Mouse (Mus musculus) neural tube, embryonic 11.5 days (tissue): ENCODE measurements at regions not wholly inside any gene's neighbourhood (a gene's known extent, or its start where the extent isn't known, plus 50 kb on each side); places are given as distances from the start of the nearest gene placed in this dataset.
A peak's percentile ranks its signal among the peaks of the same experiment; 100 is the strongest.

Source experiments
- ATAC-seq: fragments of 200-750 bp; cut with Nextera tagmentation; 2 replicates; pipeline ENCODE4 v1.8.0; 2017; ENCODE audit warnings: moderate number of reproducible peaks, mild to moderate bottlenecking, moderate TSS enrichment, moderate library complexity; ENCODE audit not compliant: insufficient read depth, low FRiP score, low TSS enrichment
- DNase-seq: peaks from one replicate; pipeline ENCODE4 v3.0.0-alpha.2; 2015; ENCODE audit warnings: low spot score
- H3K27ac ChIP-seq: fragments of 300-500 bp; sonication (generic); 2 replicates; pipeline ENCODE4 v1.5.1; 2014; ENCODE audit warnings: low read depth, mild to moderate bottlenecking, low read length
- H3K27me3 ChIP-seq: fragments of 300-500 bp; sonication (generic); 2 replicates; pipeline ENCODE4 v1.6.1; 2014; ENCODE audit warnings: mild to moderate bottlenecking, low read length, mixed read lengths; ENCODE audit not compliant: control insufficient read depth, insufficient read depth
- H3K36me3 ChIP-seq: fragments of 300-500 bp; sonication (generic); 2 replicates; pipeline ENCODE4 v1.6.1; 2014; ENCODE audit warnings: mild to moderate bottlenecking, low read length, moderate library complexity, mixed read lengths; ENCODE audit not compliant: control insufficient read depth, insufficient read depth
- H3K4me1 ChIP-seq: fragments of 300-500 bp; sonication (generic); 2 replicates; pipeline ENCODE4 v1.6.1; 2014; ENCODE audit warnings: low read length, mixed read lengths; ENCODE audit not compliant: control insufficient read depth, insufficient read depth
- H3K4me2 ChIP-seq: fragments of 300-500 bp; sonication (generic); 2 replicates; pipeline ENCODE4 v1.6.1; 2014; ENCODE audit warnings: low read depth, mild to moderate bottlenecking, moderate library complexity
- H3K4me3 ChIP-seq: fragments of 300-500 bp; sonication (generic); 2 replicates; pipeline ENCODE4 v1.5.1; 2014; ENCODE audit warnings: low read depth, low read length
- H3K9ac ChIP-seq: fragments of 300-500 bp; sonication (generic); 2 replicates; pipeline ENCODE4 v1.6.1; 2014; ENCODE audit warnings: mild to moderate bottlenecking, low read length
- H3K9me3 ChIP-seq: fragments of 300-500 bp; sonication (generic); 2 replicates; pipeline ENCODE4 v1.6.1; 2016; ENCODE audit warnings: low read length; ENCODE audit not compliant: control insufficient read depth
- WGBS: fragments of 180-500 bp; shearing (Covaris S2); extraction: QIAGEN DNeasy Blood & Tissue Kit; methylation state at CpG from one replicate; pipeline ENCODE4 v1.1.7; 2014; 5-methylcytosine and 5-hydroxymethylcytosine counted together

DNA sequence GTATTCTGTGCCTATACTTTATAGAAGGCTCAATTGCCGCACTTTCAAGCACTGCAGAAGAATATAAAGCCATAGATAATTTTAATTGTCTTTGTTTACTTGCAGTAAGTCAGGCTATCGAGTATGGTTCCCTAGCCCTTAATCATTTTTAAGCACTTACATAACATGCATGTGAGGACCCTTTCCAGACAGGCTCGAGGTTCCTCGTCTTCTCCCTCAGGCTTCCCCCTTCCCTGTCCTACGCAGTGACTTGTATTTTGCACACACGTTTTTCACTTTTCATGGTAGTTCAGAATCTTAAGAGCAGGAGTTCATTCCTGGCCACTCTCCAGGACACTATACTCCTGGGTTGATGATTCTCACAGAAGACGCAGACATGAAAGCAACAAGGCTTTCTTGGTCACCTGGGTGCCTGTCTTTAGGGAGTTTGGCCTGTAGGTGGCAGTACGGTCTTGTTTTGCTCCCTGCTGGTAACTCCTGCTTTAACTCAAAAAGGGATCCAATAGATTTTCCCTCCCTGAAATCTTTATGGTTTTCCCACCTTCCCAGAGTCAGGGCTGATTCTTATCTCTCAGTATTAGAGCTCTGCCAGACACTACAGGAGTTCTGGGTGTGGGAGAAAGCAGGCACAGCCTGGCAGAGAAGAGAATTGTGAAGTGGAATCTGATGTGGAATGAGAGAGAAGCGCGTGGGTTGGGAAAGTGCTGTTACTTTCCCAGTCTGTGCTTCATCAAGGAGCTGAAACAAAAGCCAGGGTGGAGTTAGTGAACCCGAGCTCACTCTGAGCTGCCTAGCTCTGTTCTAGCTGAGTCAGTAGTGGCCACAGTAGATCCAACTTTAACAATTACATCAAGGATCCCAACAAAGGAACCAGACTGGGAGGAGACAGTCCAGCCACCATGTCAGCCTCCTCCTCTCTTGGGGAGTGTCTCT is 346.5 kb upstream of the Cobl start:
- H3K36me3 ChIP-seq, result no peaks in the 10 kb centered on the region
- no peak overlapping the region for H3K4me2 ChIP-seq
- DNase-seq (peak; percentile 77), ATAC-seq (peak; percentile 46)
- H3K4me1 ChIP-seq, result no peaks in the 10 kb centered on the region
- H3K4me3 ChIP-seq, result no peak overlapping the region
- WGBS, result 48% methylated on average over 11 of the region's 11 CpGs
- no peaks in the 10 kb centered on the region for H3K27me3 ChIP-seq
- no peaks in the 10 kb centered on the region for H3K9me3 ChIP-seq
- H3K9ac ChIP-seq, result no peak overlapping the region
- H3K27ac ChIP-seq, result no peak overlapping the region
